Mouse (Mus musculus) right cerebral cortex, postnatal 10 days (tissue): Measurements from ENCODE around the gene Fndc3a.

Experiments
- DNase-seq, 2 experiments: peaks; one replicate each; pipeline ENCODE4 v3.0.0; 2021; ENCODE audit warnings: low spot score in 2 of 2

Fndc3a gene

GRCm38 (mm10) chr14:72536392-72537017, 173.3 kb downstream of the Fndc3a start:
- DNase-seq, result no peak

GRCm38 (mm10) chr14:72533862-72534261, 175.9 kb downstream of the Fndc3a start:
- DNase-seq, result no peak

- DNase-seq, result peak; percentile 52 to 64
These were observed 177.5 kb downstream of the Fndc3a start for GRCm38 (mm10) chr14:72532028-72532917.

- DNase-seq, result no peak
These were observed 182.7 kb downstream of the Fndc3a start for GRCm38 (mm10) chr14:72527126-72527525.

GRCm38 (mm10) chr14:72519561-72519960, 190.2 kb downstream of the Fndc3a start:
- DNase-seq, result no peak

GRCm38 (mm10) chr14:72518786-72519185, 191.0 kb downstream of the Fndc3a start:
- DNase-seq, result no peak

GRCm38 (mm10) chr14:72516376-72516775, 193.4 kb downstream of the Fndc3a start:
- peak; percentile 63 to 79 for DNase-seq

- DNase-seq, result no peak
These were observed 202.9 kb downstream of the Fndc3a start for GRCm38 (mm10) chr14:72506723-72507420.

- no peak for DNase-seq
These were observed 203.6 kb downstream of the Fndc3a start for GRCm38 (mm10) chr14:72506018-72506722.

- no peak for DNase-seq
These were observed 204.8 kb downstream of the Fndc3a start for GRCm38 (mm10) chr14:72504985-72505384.

- no peak for DNase-seq
These were observed 206.6 kb downstream of the Fndc3a start for GRCm38 (mm10) chr14:72503241-72503640.

- no peak for DNase-seq
These were observed 216.0 kb downstream of the Fndc3a start for GRCm38 (mm10) chr14:72493775-72494174.

GRCm38 (mm10) chr14:72491738-72492137, 218.1 kb downstream of the Fndc3a start, which contains the start of gene Gm9195:
TSS of gene Gm9195 (minus strand) at chr14:72491838.
- no peak for DNase-seq

- DNase-seq, result peak in 1 of 2 experiments; percentile 61
These were observed 219.4 kb downstream of the Fndc3a start for GRCm38 (mm10) chr14:72490367-72490766.
